Mouse (Mus musculus) liver, adult 2 months (tissue): ENCODE data around the gene Irgm2.

Experiments
- CTCF ChIP-seq: fragments of 200-500 bp; IDR thresholded peaks from 2 replicates; pipeline ENCODE4 v1.5.1; 2011; ENCODE audit warnings: low read depth, low read length, control low read depth
- POLR2A ChIP-seq: fragments of 200-500 bp; IDR thresholded peaks from 2 replicates; pipeline ENCODE4 v1.6.1; 2011; ENCODE audit warnings: low read length, control low read depth; ENCODE audit not compliant: insufficient read depth; ENCODE audit errors: extremely low read depth

DNA sequence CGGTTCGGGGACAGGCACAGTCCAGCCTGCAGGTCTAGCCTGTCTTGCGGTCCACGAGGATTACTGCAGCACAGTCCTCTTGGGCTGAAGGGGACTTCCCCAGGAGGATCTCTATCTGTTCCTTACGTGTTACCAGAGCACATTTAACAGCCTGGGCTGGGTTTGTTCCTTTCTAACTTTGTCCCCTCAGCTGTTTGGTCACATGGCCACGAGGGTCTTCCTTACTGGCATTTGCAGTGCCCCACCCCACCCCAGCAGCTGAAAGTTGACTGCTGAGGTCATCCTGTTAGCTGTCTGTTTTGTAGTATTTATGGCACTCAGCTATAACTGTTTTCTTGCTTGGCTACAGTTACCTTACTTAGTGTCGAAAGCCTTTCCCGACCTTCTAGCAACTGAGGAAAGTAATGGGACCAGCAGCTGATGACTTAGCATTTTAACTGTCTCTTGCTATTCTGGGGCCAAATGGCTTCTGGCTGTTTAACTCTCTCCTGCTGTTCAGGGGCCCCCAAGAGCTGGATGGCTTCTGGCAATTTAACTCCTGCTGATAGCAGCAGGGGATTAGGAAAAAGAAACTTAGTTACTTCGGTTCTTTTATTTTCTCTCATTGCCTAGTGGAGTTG is 11.8 kb downstream of the Irgm2 start:
- no peak for TF ChIP-seq CTCF
- TF ChIP-seq POLR2A = no peak
